Mouse (Mus musculus) forelimb bud, embryonic 11.5 days (tissue): ENCODE data around the gene Cep152.
A peak's percentile ranks its signal among the peaks of the same experiment; 100 is the strongest.

Experiments
- DNase-seq: peaks from one replicate; pipeline ENCODE4 v3.0.0-alpha.2; 2012; ENCODE audit warnings: low read depth, low spot score

The Cep152 gene

DNA sequence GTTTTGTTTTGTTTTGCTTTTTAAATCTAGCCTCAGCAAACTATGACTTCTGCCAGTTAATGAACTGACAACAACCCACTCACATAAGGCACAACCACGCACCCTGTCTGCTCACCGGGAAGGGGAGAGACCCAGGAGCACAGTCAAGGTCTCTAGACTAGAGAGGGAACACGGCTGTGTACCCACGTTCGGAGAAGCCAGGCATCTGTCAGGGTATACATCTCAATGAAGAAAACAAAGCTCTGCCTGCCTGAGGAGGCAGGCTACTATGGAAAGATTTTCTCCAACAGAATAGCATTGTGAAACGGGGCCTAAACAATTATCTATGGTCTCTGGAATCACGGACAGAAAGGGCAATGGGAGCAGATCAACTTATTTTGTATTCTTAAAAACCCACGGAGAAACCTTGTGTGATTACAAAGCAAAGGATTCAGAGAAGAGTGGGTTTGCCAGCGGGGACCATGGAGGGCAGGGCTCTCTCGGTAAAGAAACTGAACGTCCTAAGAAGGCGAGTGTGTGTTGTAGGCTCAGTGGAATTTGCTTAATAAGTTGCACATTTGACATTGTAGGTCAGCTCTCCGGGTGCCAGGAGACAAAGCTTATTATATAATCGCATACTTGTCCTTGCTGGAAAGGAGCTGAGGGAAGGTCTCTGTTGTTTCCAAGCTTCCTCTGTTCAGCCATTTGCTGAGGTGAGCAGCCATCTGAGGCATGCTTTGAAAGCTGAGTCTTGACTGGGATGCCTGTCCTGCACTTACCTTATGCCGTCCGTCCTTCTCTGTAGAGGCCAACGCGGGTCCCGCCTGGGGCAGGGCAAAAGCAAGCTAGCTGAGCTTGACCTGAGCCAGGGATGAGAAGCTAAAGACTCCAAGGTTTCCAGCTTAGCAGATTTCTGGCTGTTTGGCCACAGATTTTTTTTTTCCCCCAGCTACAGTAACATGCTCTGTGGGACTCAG lies 66.0 kb downstream of the Cep152 start:
- DNase-seq = no peak

DNA sequence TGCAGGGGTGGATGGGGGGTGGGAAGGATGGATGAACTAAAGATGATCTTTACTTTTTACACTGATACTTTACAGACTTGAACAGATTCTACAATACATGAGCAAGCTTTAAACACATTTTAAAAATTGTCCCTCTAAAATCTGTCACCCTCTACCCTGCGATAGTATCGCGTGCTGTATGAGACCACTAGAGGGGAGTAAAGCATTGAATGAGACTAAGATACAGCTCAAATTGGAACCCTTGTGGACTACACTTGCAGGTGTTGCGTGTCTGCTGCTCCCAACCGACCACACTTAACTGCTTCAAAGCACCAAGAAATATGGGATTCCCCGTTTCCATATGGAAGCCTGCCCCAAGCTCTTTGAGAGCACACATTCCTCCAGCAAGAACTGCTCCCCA lies 69.1 kb downstream of the Cep152 start:
- DNase-seq = no peak

DNA sequence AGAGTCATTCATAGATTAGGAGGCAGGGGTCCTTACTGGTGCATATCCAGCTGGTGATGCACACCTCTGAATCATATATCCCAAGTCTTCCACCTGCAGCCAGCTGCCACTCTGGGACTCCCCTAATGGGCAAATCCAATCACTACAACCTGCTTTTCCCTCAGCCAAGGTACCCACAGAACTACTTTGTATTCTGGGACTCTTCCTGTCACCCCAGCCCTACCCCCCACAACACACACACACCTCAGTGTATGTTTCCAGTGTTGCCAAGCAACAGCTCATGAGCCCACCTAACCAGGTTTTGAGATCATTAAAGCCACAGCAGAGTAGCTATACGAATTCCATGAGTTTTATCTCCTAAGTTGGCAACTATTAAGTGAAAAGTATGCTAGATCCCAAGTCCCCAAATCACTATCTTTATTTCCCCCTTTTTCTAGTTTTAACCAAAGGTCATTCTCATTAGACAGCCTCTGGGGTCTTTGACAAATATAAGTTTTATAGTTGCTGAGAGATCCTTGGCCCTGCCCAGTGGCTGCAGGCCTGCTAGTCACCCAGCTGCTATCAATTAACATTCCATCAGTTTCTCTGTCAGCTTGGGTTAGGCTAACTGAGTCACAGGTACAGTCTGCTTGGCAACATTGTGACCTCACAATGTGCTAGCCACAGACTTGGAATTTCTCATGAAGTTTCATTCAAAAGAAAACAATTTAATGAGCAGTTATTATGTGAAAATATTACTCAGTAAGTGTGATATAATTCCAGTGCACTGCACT lies 75.9 kb downstream of the Cep152 start:
- peak; percentile 74 for DNase-seq

- DNase-seq = no peak
These were observed 79.9 kb downstream of the Cep152 start for GRCm38 (mm10) chr2:125544986-125545385.

- no peak for DNase-seq
These were observed 81.3 kb downstream of the Cep152 start for GRCm38 (mm10) chr2:125543646-125544045.

- no peak for DNase-seq
These were observed 83.5 kb downstream of the Cep152 start for GRCm38 (mm10) chr2:125541451-125541850.

- DNase-seq = no peak
These were observed 84.3 kb downstream of the Cep152 start for GRCm38 (mm10) chr2:125540579-125540978.

- no peak for DNase-seq
These were observed 85.3 kb downstream of the Cep152 start for GRCm38 (mm10) chr2:125539640-125540039.

DNA sequence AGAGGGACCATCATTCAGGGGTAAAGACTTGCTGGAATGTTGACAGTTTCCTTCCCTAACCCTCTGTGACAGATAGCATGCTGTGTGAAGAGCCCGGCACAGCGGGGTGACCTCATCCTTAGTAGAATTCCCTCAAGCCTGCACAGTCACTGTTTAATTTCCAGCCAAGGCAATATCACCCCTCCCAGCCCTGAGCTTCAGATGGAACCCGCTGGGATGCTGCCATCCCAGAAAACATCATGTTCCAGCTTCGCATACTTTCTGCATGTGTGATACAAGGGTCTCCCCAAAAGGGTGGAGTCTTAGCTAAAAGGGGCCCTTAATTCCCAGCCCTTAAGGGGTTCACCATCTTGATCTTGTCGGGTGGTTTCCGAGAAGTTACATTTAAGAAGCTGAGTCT lies 94.2 kb downstream of the Cep152 start:
- no peak for DNase-seq

DNA sequence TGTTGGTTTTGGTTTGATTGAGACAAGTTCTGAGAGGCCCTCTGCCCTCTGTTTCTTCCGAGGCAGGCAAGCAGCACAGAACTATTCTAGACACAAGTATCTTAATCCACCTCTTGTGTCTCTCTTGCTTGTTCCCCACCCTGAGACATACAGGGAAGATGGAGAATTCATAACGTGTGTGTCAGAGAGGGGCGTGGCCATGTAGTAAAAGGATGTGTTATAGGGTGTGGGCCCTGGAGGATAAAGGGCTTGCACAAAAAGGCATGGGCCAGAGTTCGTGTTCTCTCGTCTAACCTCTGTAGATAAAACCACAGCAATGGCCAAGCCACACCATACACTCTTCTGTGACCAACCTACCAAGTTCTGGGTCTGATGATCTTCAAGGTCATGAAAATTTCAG lies 98.3 kb downstream of the Cep152 start:
- no peak for DNase-seq

GRCm38 (mm10) chr2:125525484-125525883 lies 99.4 kb downstream of the Cep152 start:
- DNase-seq = no peak

GRCm38 (mm10) chr2:125516594-125516993 lies 108.3 kb downstream of the Cep152 start:
- peak; percentile 49 for DNase-seq

GRCm38 (mm10) chr2:125515291-125516057 lies 109.4 kb downstream of the Cep152 start:
- no peak for DNase-seq

- DNase-seq = no peak
These were observed 110.5 kb downstream of the Cep152 start for GRCm38 (mm10) chr2:125514391-125514790.
